Mouse (Mus musculus) olfactory bulb, adult 2 months (tissue): ENCODE results near the gene Spx.

ENCODE experiments used
- CTCF ChIP-seq: fragments of 200-500 bp; IDR thresholded peaks from 2 replicates; pipeline ENCODE4 v1.5.1; 2012; ENCODE audit warnings: low read depth, mild to moderate bottlenecking, low read length, moderate library complexity; ENCODE audit not compliant: insufficient read depth
- POLR2A ChIP-seq: fragments of 200-500 bp; IDR thresholded peaks from 2 replicates; pipeline ENCODE4 v1.6.1; 2012; ENCODE audit warnings: mild to moderate bottlenecking, low read depth, low read length, moderate library complexity; ENCODE audit not compliant: insufficient read depth

DNA sequence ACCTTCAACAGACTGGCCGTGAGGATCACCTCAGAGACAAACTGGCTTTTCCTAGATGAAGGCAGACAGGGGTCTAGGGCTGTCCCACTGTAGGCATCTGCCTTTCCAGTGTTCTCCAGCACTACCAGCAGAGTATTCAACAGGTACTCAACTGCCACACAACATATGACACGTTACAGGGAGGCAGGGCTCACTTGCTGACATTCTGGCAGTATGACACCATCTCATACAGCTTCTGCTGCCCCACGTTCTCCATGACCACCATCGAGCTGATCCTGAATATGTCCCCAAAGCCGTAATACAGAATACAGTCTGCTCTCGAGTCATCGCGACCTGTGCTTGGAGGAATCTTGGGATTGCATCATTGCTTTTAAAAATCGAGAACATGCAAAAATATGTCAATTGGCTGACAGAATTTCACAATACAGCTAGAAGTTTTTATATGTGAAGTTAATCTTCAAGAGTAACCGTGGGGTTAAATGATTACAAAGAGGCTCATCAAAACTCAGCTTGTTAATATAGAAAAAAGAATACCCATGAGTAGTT is 46.7 kb upstream of the Spx start:
- no peak for TF ChIP-seq CTCF
- TF ChIP-seq POLR2A = no peak
